Mouse (Mus musculus) hindbrain, embryonic 10.5 days (tissue): Measurements from ENCODE around the gene Cdca7l. TPM values are rescaled to one million over a fixed set of nuclear protein-coding genes. Genes with fewer than 3 reads are reported as not detected.
"Not testable (repeated sequence)": the region's sequence is repeated elsewhere in the genome, so short reads cannot be mapped to it uniquely, and the experiment has no call there.

Experiments
- DNase-seq: peaks from one replicate; pipeline ENCODE4 v3.0.0-alpha.2; 2017; ENCODE audit warnings: low spot score
- H3K27ac ChIP-seq: fragments of 300-500 bp; sonication (generic); 2 replicates; pipeline ENCODE4 v1.5.1; 2016; ENCODE audit warnings: mild to moderate bottlenecking, moderate library complexity
- H3K27me3 ChIP-seq: fragments of 300-500 bp; sonication (generic); 2 replicates; pipeline ENCODE4 v1.6.1; 2016; ENCODE audit warnings: mild to moderate bottlenecking; ENCODE audit not compliant: poor library complexity, insufficient read depth, severe bottlenecking
- H3K36me3 ChIP-seq: fragments of 300-500 bp; sonication (generic); 2 replicates; pipeline ENCODE4 v1.6.1; 2016; ENCODE audit warnings: mild to moderate bottlenecking, moderate library complexity
- H3K4me1 ChIP-seq: fragments of 300-500 bp; sonication (generic); replicated peaks from 2 replicates; pipeline ENCODE4 v1.6.1; 2016; ENCODE audit warnings: mild to moderate bottlenecking
- H3K4me3 ChIP-seq: fragments of 300-500 bp; sonication (generic); 2 replicates; pipeline ENCODE4 v1.5.1; 2016; ENCODE audit warnings: mild to moderate bottlenecking, moderate library complexity
- H3K9me3 ChIP-seq: fragments of 300-500 bp; sonication (generic); 2 replicates; pipeline ENCODE4 v1.6.1; 2016; ENCODE audit warnings: mild to moderate bottlenecking, moderate library complexity
- WGBS: fragments of 180-500 bp; shearing (Covaris S2); methylation state at CpG from one replicate; pipeline ENCODE4 v1.1.7; 2016; 5-methylcytosine and 5-hydroxymethylcytosine counted together
- polyA plus RNA-seq: library from polyadenylated mRNA; unstranded; fragments of >200 nt; fragmentation: Nextera tagmentation; extraction: Ambion mirVana; gene quantifications from 2 replicates; pipeline ENCODE4 v1.2.1, GENCODE M21; 2016

Cdca7l gene
- polyA plus RNA-seq = 32.3 and 48.3 TPM in 2 replicates

DNA sequence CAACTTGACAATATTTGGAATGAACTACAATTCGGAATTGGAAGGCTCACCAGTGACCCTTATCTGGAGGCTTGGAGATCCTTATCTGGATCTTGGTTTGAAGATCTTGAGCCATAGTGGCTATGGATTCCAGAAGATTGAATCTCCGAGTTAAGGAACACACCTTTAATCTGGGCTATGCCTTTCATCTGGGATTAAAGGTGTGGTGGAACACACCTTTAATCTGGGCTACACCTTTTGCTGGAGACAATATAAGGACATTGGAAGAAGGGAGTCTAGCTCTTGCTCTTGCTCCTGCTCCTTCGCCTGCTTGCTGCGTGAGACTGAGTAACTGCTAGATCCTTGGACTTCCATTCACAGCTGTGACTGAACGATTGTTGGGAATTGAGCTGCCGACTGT lies at the start of gene Cdca7l:
Gene Cdca7l (plus strand): TSS at position 301 of the 400 bp plus-strand sequence.
- H3K4me3 ChIP-seq, H3K27ac ChIP-seq, DNase-seq, H3K36me3 ChIP-seq, H3K9me3 ChIP-seq: not testable (repeated sequence)
- 93% methylated on average over 2 of the region's 6 CpGs for WGBS
- peaks cover 15% of the 10 kb centered on the region for H3K27me3 ChIP-seq
- peaks cover 31% of the 10 kb centered on the region for H3K4me1 ChIP-seq

DNA sequence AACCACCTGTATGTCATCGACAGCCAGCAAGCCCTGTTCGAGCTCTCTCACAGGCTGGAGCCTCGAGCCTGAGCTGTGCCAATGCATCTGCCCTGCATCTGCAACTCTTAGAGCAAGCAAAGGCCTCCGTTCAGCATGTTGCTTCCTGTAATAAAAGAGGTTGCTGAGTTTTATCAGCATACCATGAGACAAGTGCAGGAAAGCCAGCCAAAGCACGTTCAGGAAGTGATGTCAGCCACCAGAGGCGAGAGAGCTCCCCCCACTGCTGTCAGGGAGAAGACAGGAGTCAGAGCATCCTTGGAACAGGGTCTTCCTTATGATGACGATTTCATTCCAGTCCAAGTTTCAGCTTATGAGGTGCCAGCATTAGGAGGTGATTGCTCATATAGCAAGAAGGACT lies 48.1 kb upstream of the Cdca7l start:
- Histone ChIP-seq H3K36me3 (no peaks in the 10 kb centered on the region), H3K4me1 (peaks cover 23% of the 10 kb centered on the region), H3K4me3 (no peak overlapping the region), H3K27ac (no peak overlapping the region), H3K9me3 (no peaks in the 10 kb centered on the region), H3K27me3 (no peaks in the 10 kb centered on the region)
- no peak for DNase-seq
- WGBS = 84% methylated on average over 7 of the region's 7 CpGs

DNA sequence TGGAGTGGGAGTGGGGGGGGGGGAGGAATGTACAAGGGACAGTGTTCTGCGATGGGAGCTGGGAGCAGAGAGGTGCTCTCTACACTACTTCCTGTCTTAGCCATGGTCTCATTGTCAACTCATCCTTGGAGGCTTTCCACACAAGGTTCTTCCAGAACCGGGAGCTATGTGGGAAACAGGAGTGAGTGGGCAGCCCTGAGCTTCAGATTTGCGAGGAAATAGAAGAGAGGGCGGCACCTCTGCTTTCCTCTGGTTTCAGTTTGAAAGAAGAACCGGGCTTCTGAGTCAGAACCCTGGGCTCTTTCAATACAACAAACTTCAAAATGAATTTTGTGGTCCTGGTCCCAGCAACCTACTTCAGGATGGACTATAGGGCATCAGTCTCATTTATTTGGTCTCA lies 43.7 kb upstream of the Cdca7l start:
- Histone ChIP-seq H3K4me1 (peaks cover 6% of the 10 kb centered on the region; the same call in 1 of the 2 replicates), H3K9me3 (no peaks in the 10 kb centered on the region), H3K27me3 (no peaks in the 10 kb centered on the region), H3K36me3 (no peaks in the 10 kb centered on the region), H3K27ac (no peak overlapping the region; the same call in 1 of the 2 replicates), H3K4me3 (no peak overlapping the region)
- DNase-seq = no peak
- WGBS = 86% methylated on average over 5 of the region's 5 CpGs

DNA sequence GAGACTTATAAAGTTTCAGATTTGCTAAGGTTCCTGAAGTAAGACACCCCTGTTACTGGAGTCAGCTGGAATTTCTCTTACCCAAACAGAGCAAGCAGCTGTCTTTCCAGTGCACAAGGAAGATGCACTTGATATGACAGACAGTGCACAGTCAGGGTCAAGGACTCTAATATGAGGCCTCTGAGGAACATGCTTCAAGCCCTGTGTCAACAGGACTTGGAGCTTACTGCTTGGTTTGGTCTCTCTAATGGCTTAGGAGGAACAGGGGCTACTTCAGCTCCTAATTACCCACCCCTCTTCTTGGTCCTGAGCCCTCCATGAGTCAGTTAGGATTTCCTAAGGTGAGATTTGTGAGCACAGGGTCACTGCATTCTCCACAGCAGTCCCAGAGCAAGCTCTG lies 43.2 kb upstream of the Cdca7l start:
- no peaks in the 10 kb centered on the region for H3K27me3 ChIP-seq
- no peak overlapping the region for H3K4me3 ChIP-seq
- H3K4me1 ChIP-seq = peaks cover 6% of the 10 kb centered on the region; the same call in 1 of the 2 replicates
- DNase-seq = no peak
- no peaks in the 10 kb centered on the region for H3K9me3 ChIP-seq
- no peaks in the 10 kb centered on the region for H3K36me3 ChIP-seq
- no peak overlapping the region for H3K27ac ChIP-seq

DNA sequence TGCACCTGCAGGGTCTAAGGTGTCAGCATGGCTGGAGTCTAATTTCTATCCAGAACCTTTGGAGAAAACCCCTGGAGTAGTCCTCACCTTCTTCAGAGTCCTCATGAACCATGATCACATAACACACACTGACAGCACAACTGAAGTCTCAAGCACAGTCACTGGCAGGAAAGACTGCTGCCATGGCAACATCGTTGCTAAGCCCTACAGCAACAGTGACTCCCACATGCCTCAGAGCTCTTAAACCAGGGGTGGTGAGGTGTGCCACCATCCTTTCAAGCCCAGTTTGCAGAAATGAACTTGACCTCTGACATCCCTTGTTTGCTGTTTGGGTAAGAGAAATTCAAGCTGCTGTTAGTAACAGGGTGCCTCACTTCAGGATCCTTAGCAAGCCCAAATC lies 42.4 kb upstream of the Cdca7l start:
- Histone ChIP-seq H3K36me3 (no peaks in the 10 kb centered on the region), H3K4me3 (no peak overlapping the region), H3K27ac (no peak overlapping the region), H3K27me3 (no peaks in the 10 kb centered on the region), H3K9me3 (no peaks in the 10 kb centered on the region), H3K4me1 (peaks cover 6% of the 10 kb centered on the region; the same call in 1 of the 2 replicates)
- DNase-seq = peak; percentile 27
- 66% methylated on average over 1 of the region's 1 CpGs for WGBS

DNA sequence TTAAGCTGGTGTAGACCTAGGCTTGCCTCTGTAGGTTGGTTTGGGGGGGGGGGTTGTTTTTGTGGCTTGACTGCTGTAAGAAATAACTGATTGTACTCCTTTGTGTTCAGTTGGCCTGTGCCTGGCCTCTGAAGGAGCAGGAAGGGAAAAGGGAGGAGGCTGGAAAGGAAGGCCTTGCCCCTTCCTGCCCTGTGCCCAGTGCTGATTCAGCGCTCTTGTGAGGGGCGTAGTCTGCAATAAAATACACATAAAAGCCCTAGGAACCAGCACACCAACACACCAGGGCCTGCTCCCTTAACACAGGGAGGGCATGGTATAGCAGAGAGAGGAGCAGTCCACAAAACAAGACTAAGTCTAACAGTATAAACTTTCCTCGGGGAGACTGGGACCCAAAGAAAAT lies 40.8 kb upstream of the Cdca7l start:
- no peak for DNase-seq
- H3K4me1 ChIP-seq = peaks cover 6% of the 10 kb centered on the region; the same call in 1 of the 2 replicates
- no peaks in the 10 kb centered on the region for H3K9me3 ChIP-seq
- H3K27ac ChIP-seq = no peak overlapping the region
- 76% methylated on average over 3 of the region's 3 CpGs for WGBS
- H3K27me3 ChIP-seq = no peaks in the 10 kb centered on the region
- H3K4me3 ChIP-seq = no peak overlapping the region
- H3K36me3 ChIP-seq = no peaks in the 10 kb centered on the region

DNA sequence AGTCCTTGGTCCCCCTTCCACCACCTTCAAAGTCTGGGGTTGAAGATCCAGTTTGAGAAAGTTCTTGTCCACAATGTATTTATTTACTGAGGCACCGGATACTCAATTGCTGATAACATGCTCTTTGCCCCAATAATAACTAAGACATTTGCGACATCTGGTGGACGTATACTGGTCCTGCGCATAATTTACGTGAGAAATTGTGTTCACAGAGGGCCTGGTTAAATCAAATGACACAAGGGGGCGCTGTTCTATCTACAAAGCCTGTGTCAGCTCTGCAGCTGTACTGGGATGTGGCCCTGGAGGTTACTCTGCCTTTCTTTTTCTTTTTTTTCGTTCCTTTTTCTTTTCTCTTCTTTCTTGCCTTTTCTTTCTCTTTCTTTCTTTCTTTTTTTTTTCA lies 39.2 kb upstream of the Cdca7l start:
- 11% methylated on average over 7 of the region's 7 CpGs for WGBS

DNA sequence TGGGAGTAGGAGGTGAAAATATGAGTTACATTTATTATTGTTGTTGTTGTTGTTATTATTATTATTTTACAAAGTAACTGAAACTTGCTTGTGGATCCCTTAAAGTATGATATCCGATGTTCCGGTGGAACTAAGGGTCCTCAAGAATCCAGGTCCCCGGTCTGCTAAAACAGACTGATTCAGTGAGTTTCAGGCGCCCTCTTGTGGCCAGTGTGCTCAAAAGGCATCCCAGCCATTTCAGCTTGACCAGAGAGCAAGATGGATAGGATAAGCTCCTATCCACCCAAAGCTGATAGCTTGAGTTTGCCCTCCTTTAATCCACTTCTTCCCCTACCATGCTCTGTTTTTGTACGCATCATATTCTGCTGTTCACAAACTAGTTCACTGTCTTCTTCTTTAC lies 35.0 kb upstream of the Cdca7l start:
- Histone ChIP-seq H3K9me3 (no peaks in the 10 kb centered on the region), H3K27me3 (peaks cover 4% of the 10 kb centered on the region; the same call in 1 of the 2 replicates), H3K36me3 (no peaks in the 10 kb centered on the region), H3K4me1 (peaks cover 4% of the 10 kb centered on the region; the same call in 1 of the 2 replicates), H3K4me3 (no peak overlapping the region), H3K27ac (no peak overlapping the region)
- DNase-seq = peak; percentile 83
- WGBS = 18% methylated on average over 5 of the region's 5 CpGs

More for the DNA sequence above, 39.2 kb upstream of the Cdca7l start:
- Histone ChIP-seq H3K27me3 (no peaks in the 10 kb centered on the region), H3K4me3 (no peak overlapping the region), H3K27ac (no peak overlapping the region), H3K36me3 (no peaks in the 10 kb centered on the region), H3K4me1 (peaks cover 6% of the 10 kb centered on the region; the same call in 1 of the 2 replicates), H3K9me3 (no peaks in the 10 kb centered on the region)
- DNase-seq = peak; percentile 79

DNA sequence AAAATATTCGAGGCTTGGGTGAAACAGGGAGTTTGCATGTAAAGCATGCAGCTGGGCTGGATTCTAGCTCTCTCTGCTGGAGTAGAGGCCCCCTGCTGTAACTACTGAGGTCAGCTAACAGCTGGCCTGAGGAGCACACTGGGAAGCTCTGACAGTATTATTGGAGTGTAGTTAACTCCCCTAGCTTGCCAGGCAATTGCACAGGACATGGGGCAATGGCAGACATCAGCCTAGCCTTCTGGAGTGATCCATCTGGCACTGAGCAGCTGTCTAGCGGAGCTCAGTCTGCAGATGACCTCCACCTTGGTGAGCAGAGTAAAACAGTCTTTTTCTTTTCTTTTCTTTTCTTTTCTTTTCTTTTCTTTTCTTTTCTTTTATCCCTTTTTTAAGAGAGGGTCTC lies 33.9 kb upstream of the Cdca7l start:
- H3K4me3 ChIP-seq = no peak overlapping the region
- peaks cover 4% of the 10 kb centered on the region; the same call in 1 of the 2 replicates for H3K4me1 ChIP-seq
- H3K27me3 ChIP-seq = peaks cover 4% of the 10 kb centered on the region; the same call in 1 of the 2 replicates
- H3K27ac ChIP-seq = no peak overlapping the region
- no peak for DNase-seq
- H3K9me3 ChIP-seq = no peaks in the 10 kb centered on the region
- no peaks in the 10 kb centered on the region for H3K36me3 ChIP-seq
- WGBS = 27% methylated on average over 2 of the region's 2 CpGs

DNA sequence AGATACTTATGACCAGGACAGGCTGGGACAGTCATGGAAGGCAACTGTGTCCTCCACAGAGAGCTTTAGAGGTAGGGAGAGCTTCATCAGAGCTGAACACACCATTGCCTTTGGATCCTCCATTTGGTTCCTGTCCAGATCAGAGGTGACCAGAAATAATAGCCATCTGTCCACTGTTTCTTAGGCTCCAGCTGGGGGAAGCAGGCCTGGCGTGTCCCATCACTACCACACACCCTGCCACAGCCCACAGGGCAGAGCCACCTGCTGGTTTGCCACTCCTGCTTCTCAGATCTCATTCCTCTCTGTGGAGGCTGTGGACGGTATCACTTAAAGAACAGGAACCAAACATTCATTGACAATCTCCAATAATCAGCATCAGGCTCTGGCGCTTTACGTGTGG lies 32.9 kb upstream of the Cdca7l start:
- 86% methylated on average over 4 of the region's 4 CpGs for WGBS
- Histone ChIP-seq H3K9me3 (no peaks in the 10 kb centered on the region), H3K27me3 (peaks cover 4% of the 10 kb centered on the region; the same call in 1 of the 2 replicates), H3K27ac (no peak overlapping the region), H3K4me1 (peaks cover 4% of the 10 kb centered on the region; the same call in 1 of the 2 replicates), H3K4me3 (no peak overlapping the region), H3K36me3 (no peaks in the 10 kb centered on the region)
- DNase-seq = no peak

DNA sequence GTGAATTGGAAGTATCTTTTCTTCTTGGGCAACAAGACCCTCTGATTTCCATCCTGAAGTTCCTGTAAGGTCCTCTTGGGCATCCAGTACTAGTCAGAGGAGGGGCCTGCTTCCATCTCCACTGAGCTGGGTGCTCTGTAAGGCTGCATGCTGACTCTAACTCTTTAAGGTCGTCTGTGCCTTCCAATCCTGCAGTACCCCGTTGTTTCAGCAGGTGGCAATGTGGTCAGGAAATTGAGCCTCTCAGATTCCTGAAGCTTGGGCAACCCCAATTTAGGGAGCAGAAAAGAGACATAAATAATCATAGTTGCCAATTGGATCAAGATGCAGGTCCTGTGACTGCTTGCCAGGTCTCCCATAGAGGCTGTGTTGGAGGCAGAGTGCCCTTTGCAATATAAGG lies 31.5 kb upstream of the Cdca7l start:
- WGBS = 4% methylated on average over 2 of the region's 2 CpGs
- DNase-seq = peak; percentile 77

DNA sequence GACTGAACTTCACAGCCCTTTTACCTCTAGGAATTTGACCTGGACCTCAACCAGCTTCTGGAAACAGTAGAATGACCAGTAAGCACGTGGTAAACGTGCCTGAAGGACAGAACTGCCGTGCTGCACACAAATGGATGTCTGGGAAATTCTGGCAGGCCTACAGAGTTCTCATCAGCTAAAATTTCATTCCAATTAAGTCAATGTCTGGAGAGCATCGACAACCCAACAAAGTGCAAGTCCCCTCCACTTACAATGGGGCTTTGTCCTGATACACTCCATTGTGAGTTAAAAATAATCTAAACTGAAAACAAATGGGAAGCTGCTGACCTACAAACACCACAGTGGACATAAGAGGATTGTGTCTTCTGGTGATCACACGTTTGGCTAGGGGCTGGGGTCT lies 27.2 kb upstream of the Cdca7l start:
- WGBS = 66% methylated on average over 5 of the region's 5 CpGs
- Histone ChIP-seq H3K4me3 (no peak overlapping the region), H3K4me1 (no peaks in the 10 kb centered on the region), H3K27ac (no peak overlapping the region), H3K27me3 (no peaks in the 10 kb centered on the region; the same call in 1 of the 2 replicates), H3K36me3 (no peaks in the 10 kb centered on the region), H3K9me3 (no peaks in the 10 kb centered on the region)
- DNase-seq = no peak

More for the DNA sequence above, 31.5 kb upstream of the Cdca7l start:
- Histone ChIP-seq H3K9me3 (no peaks in the 10 kb centered on the region), H3K4me1 (peaks cover 4% of the 10 kb centered on the region; the same call in 1 of the 2 replicates), H3K27me3 (peaks cover 4% of the 10 kb centered on the region; the same call in 1 of the 2 replicates), H3K36me3 (no peaks in the 10 kb centered on the region), H3K27ac (no peak overlapping the region), H3K4me3 (no peak overlapping the region)

DNA sequence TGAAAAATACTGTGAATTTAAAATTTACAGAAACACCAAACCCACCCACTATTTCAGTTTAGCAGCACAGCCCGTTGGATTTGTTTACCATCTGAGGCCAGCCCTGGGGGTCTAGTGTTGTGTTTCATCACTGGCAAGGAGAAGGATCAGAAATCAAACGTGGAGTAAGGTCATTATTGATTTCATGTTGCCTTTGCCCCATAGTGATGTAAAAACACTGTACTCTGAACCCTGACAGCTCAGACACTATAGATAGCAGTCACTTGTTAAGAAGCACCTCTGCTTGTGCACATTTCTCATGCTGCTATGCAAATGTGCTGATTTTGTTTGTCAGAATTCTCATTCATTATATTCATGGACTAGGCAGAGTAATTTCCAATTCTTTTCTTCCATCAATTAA lies 22.7 kb upstream of the Cdca7l start:
- H3K4me1 ChIP-seq = peaks cover 10% of the 10 kb centered on the region
- H3K36me3 ChIP-seq = no peaks in the 10 kb centered on the region
- no peak overlapping the region for H3K27ac ChIP-seq
- H3K4me3 ChIP-seq = no peak overlapping the region
- WGBS = 48% methylated on average over 2 of the region's 2 CpGs
- no peaks in the 10 kb centered on the region for H3K9me3 ChIP-seq
- no peak for DNase-seq
- H3K27me3 ChIP-seq = no peaks in the 10 kb centered on the region

DNA sequence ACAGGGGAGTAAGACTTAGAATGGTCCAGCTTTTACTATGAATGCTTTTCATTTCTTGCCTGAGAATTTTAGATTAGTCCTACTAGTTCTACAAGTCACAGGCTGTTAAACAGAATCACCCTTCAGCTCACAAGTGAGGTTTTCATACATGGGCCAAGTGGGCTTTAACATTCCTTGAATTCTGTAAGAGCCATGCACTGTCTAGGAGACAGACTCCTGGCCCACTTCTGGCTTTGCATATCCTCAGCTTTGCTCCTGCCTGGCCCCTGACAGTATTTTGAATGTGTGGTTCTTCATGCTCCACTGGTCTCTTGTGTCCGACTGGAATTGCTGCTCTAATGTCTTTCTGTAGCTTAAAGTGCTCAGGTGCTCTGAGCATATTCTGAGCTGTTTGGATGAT lies 20.7 kb upstream of the Cdca7l start:
- H3K4me1 ChIP-seq = peaks cover 19% of the 10 kb centered on the region
- H3K27ac ChIP-seq = peak overlapping the region; percentile 29; the same call in 1 of the 2 replicates
- WGBS = 36% methylated on average over 1 of the region's 1 CpGs
- H3K36me3 ChIP-seq = no peaks in the 10 kb centered on the region
- no peak overlapping the region for H3K4me3 ChIP-seq
- no peak for DNase-seq
- H3K27me3 ChIP-seq = peaks cover 4% of the 10 kb centered on the region
- H3K9me3 ChIP-seq = no peaks in the 10 kb centered on the region
